Mouse (Mus musculus) stomach, embryonic 14.5 days (tissue): Measurements from ENCODE around the gene Tnfrsf1a. TPM values are rescaled to one million over a fixed set of nuclear protein-coding genes. Genes with fewer than 3 reads are reported as not detected.

Source experiments
- polyA plus RNA-seq: library from polyadenylated mRNA; unstranded; fragments of >200 nt; fragmentation: Nextera tagmentation; extraction: Ambion mirVana; gene quantifications from 2 replicates; pipeline ENCODE4 v1.2.1, GENCODE M21; 2014

Gene Tnfrsf1a
- polyA plus RNA-seq, 1 experiment from 2014 or later: 64.2 TPM

Other genes starting within 250 kb of the Tnfrsf1a start
- 52.3 and 55.4 TPM in 2 replicates for gene Nop2, start 217.5 kb upstream of the Tnfrsf1a start, polyA plus RNA-seq
- gene Iffo1, start 204.1 kb upstream of the Tnfrsf1a start, polyA plus RNA-seq: 7.4 and 9.2 TPM in 2 replicates
- gene Gapdh, start 182.9 kb upstream of the Tnfrsf1a start, polyA plus RNA-seq: 1,945 and 1,966 TPM in 2 replicates
- gene Ncapd2, start 157.7 kb upstream of the Tnfrsf1a start, polyA plus RNA-seq: 107 and 109 TPM in 2 replicates
- 193 and 202 TPM in 2 replicates for gene Mrpl51, start 157.6 kb upstream of the Tnfrsf1a start, polyA plus RNA-seq
- 3.4 and 3.7 TPM in 2 replicates for gene Vamp1, start 133.8 kb upstream of the Tnfrsf1a start, polyA plus RNA-seq
- gene Tapbpl, start 117.5 kb upstream of the Tnfrsf1a start, polyA plus RNA-seq: 4.7 and 5.2 TPM in 2 replicates
- gene Cd27, start 112.4 kb upstream of the Tnfrsf1a start, polyA plus RNA-seq: 2.3 and 3.1 TPM in 2 replicates
- gene Tuba3a, start 63.3 kb upstream of the Tnfrsf1a start, polyA plus RNA-seq: 0.17 TPM in 1 of 2 replicates, not detected in the other
- gene Ltbr, start 35.5 kb upstream of the Tnfrsf1a start, polyA plus RNA-seq: 55.1 and 62.6 TPM in 2 replicates
- gene Scnn1a, start 28.7 kb upstream of the Tnfrsf1a start, polyA plus RNA-seq: 1.3 and 2.6 TPM in 2 replicates
- 1.7 and 2.1 TPM in 2 replicates for gene Plekhg6, start 31.4 kb downstream of the Tnfrsf1a start, polyA plus RNA-seq
- gene Cd9, start 145.4 kb downstream of the Tnfrsf1a start, polyA plus RNA-seq: 286 and 302 TPM in 2 replicates
- 7.5 and 9.8 TPM in 2 replicates for gene Vwf, start 197.4 kb downstream of the Tnfrsf1a start, polyA plus RNA-seq